Mouse (Mus musculus) mesoderm, embryonic 11.5 days (tissue): ENCODE measurements at regions not wholly inside any gene's neighbourhood (a gene's known extent, or its start where the extent isn't known, plus 50 kb on each side); places are given as distances from the start of the nearest gene placed in this dataset.

Experiments used
- DNase-seq: peaks from one replicate; pipeline ENCODE4 v3.0.0-alpha.2; 2012; ENCODE audit warnings: low read depth, low spot score

DNA sequence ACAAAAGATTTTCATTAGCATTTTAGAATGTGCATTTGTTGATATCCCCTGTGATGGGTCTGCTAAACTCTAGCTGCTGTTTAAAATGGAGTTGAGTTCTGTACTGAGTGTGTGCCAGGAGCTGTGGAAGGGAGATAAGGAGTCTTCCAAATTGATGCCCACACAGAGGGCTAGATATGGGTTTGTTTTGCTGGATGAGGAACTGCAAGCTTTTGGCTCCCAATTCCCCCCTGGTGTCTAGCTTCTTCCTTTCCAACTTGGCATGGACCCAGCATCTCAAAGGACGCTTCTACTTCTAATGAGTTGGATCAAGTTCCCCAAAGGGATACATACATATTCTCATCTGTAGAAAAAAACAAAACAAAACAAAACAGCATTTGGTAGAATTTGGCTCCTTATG is 577.0 kb upstream of the Large1 start:
- DNase-seq: no peak

DNA sequence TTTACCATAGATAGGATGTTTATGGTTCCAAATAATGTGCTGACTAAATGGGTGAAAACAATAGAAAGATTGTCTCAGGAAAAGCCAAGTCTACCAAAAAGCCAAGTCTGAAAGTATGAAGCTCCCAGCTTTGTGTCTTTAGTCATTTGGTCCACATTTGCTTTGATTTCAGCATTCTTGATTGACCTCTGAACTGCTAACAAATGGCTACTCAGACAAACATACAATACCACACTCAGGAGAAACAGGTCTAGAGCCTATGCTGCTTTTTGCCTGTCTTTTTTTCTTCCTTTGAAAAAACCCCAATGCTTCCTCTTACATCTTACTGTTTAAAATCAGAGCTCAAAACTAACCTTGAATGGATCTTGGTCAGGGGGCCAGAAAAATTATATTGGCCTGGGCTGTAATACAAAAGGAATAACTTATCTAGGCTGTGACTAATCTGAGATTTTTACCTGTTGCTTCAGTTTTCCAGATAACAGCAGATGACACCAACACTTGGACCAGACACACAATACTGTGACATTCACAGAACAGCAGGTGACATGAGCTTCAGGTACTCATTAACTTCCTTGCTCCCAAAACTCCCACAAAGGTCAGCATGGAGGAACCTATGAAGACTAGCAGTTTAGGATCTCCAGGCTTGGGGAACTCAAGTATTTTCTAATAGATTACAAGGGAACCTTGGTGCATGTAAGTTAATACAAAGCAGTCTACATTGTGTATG is 572.3 kb upstream of the Large1 start:
- DNase-seq: no peak

DNA sequence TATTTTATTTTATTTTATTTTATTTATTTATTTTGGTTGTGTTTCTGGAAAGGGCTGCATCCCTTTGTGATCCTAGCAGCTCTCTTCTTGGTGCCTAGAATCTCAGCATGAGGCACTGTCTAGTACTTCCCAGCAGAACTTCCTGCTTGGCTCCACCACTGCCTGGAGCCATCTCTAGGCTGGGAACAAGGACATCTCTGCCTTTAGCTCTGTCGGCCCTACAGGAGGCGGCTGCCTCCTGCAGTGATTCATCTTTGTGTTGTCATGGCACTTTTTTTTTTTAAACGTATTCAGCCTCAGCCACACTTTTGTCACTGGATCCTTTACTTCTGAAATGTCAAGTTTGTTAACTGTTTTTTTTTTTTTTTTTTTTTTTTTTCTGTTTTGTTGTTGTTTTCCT is 569.8 kb upstream of the Large1 start:
- no peak for DNase-seq

DNA sequence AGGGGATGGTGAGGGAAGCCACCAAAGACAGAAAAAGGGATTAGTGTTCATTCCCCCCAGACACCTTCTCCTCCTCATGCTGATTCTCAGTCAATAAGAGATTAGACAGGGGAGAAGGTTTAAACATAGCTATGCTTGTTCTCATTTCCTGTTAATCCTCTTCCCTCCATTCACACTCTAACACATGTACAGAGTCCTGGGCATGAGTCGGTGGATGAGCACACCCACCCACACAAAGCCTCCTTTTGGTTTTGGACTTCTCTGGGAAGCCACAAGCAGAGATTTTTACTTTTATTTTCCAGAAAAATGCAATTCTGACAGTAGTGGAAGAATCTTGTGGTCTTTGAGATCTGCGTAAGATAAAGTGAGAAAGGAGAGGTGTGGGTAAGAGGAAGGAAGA is 567.8 kb upstream of the Large1 start:
- DNase-seq: no peak

DNA sequence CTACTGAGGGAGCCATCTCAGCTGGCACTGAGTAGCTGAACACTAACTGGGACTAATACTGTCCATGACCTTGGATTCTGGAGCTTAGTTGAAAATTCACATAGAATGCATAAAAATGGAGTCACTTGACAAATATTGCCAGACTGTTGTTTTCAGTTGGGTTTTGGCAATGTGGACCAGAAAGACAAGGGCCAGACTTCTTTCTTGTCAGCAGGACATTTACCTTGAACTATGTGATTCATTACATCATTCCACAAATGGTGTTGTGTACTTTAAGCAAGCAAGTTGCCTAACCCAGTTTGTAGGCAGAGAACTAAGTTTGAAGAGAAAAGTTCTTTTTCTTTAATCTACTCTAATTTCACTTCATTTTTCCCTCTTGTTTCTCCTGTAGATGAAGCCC is 567.2 kb upstream of the Large1 start:
- DNase-seq: no peak

DNA sequence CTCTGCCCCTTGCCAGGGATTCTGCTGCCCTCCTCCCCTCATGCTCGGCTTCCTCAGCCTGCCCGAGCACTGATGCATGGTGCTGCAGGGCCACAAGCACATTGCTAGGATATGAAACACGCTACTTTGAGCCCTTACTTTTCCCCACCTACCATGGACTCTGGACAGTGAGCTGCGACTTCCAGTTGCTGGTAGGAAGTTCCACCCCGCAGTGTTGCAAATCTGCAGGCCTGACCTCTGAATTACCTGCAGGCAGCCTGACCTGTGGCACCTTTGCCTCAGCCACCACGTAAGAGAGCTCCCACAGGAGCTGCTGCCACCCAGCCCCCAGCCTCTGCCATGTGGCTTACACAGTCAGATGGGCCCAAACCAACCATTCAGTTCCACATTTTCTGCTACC is 551.7 kb upstream of the Large1 start:
- no peak for DNase-seq

DNA sequence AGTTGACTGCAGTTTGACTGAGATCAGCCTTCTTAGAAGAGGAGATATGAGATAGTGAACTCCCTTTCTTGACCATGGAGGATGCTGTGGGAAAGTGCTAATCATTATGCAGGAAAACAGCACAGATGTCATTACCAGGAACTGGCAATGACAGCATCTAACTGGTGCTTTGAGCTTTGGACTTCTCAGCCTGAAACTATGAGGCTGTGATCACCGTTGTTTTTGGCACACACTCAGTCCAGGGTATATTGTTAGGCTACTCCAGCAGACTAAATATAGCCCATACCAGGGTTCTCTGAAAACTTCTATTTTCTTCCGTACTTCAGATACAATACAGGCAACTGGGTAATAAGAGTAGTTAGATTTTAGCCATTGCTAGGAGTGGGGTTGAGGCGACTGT is 550.5 kb upstream of the Large1 start:
- no peak for DNase-seq

DNA sequence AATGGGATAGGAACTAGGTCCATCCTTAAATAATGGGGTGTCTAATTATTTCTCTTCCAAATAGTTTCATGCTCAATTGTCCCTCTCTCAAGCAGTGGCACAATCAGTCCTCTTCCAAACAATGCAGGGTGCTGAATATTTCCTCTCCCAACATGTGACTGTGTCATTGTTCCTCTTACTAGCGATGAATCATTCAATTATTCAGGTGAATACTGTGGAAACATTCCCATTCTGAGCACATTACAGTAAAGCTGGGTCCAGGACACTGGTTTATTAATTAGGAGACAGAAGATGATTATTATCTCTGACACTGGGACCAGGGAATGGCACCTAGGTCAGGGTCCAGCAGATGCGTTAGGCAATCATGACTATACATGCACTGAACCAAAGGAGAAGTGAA is 532.6 kb upstream of the Large1 start:
- no peak for DNase-seq

DNA sequence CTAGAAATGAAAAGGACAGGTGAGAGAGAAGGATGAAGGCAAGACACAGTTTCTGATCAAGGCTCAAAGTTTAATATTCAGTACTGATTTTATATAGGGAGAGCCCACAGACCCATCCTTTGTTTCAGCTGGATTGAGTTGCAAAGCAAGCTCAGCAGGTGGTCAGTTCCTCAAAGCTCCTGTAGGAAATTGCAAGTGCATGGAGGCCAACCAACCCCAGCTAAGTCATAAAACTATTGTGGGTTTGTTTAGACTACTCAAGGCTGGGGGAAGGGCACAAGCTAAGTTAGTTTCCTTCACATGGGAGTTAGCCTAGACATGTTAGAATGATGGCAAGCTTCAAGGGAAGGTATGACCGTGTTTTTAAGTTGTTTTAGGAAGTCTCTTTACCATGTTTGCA is 528.3 kb upstream of the Large1 start:
- DNase-seq: peak; percentile 7
